Mouse (Mus musculus) urinary bladder, postnatal 25 days (tissue): ENCODE data around the gene Grb14.

Experiments used
- DNase-seq: peaks from one replicate; pipeline ENCODE4 v3.0.0; 2022; ENCODE audit warnings: low spot score

The Grb14 gene

DNA sequence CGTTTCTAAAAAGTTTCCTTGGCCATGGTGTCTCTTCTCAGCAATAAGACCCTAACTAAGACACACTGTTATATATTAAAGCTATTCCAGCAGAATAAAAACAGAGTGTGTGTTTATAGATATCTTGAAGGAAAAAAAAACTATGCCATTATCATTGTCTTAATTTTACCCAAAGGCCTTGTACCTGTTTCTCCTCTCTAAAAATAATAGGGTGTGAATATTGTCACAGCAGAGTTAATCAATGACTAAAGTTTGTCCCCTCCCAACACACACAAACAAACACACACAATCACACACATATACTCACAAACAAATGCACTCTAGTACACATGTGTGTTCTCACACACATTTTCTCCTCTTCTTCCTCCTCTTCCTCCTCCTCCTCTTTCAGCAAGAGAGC, at the start of gene Grb14:
TSS of gene Grb14 (minus strand) at position 101 of the 400 bp plus-strand sequence.
- DNase-seq, result no peak

DNA sequence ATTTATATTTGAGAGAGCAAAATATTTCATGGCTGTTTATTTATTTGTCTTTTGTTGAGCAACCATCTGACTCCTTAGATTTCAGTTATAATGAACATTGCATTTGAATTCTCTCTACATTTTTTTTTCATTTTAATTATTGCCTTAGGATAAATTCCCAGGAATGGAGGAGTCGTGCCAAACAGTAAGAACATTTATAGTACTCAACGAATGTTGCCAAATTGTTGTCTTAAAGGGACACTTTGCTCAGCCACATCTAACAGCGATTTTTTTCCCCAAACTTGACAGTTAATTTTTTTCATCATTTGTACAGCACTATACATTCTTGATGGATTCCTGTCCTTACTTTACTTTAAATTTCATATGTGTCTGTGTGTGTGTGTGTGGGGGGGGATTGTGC, 47.4 kb upstream of the Grb14 start:
- DNase-seq, result no peak

DNA sequence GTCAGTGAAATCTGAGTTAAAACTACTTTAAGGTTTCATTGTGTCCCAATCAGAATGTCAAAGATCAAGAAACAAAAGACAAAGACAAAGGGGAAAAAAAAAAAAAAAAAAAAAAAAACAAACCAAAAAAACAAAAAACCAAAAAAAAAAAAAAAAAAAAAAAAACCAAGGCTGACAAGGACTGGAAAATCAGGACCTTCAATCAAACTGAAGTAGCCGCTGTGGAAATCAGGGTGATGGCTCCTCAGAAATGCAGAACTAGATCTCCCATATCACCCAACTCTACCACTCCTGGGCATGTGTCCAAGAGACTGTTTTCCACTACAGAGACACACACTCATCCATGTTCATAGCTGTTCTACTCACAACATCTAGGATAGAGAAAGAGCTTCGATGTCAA, 29.0 kb upstream of the Grb14 start:
- DNase-seq, result no peak

DNA sequence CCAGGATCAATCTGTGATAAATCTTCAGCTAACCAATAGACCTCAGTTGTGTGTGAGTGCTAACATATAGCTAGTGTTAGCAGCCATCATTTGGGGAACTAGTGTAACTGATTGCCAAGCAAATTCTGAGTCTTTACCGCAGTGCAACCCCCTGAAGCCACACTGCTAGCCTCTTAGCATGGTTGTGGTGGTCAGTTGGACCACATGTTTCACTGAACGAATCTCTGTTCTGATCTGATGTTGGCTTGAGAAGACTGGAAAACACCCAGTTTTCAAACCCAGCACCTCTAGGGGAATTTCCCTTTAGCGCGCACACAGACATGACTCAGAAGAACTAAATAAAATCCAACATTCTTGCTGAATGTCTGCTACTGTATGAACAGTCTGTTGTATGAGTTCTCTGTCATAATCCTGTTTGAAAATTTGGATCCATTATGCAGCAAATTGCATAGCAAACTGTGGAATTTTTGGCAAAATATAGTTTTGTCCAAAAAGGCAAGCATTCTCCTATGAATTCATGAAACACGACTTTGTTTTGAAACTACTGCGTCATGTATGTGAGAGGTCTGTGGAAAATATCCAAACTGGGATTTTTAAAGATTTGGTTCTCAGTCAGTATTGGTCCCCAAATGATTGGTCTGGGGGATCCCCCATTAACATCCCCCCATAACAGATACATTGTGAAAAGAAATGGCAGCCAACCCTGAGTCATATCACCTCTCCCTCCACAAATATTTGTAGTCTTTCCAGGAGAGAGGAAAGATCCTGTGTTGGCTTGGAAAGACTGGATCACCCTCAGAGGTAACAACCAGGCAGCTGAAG, 27.6 kb upstream of the Grb14 start:
- no peak for DNase-seq

DNA sequence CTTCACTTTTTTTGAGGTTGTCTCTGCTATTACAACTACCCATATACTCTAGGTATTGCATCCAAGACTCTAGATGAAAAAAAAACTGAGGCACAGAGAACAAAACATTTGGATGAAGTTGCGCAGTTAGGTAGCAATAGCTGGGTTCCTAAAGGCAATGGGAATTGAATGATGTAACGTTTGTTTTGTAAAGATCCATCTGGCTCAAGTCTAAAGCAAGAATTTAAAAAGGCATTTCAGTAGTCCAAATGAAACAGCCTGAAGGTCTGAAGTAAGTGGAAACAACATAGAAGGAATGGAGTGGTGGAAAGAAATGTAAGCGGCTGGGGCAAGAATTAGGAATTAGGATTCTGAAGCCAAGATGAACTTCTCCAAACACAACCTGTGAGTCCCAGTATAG, 26.0 kb upstream of the Grb14 start:
- no peak for DNase-seq

DNA sequence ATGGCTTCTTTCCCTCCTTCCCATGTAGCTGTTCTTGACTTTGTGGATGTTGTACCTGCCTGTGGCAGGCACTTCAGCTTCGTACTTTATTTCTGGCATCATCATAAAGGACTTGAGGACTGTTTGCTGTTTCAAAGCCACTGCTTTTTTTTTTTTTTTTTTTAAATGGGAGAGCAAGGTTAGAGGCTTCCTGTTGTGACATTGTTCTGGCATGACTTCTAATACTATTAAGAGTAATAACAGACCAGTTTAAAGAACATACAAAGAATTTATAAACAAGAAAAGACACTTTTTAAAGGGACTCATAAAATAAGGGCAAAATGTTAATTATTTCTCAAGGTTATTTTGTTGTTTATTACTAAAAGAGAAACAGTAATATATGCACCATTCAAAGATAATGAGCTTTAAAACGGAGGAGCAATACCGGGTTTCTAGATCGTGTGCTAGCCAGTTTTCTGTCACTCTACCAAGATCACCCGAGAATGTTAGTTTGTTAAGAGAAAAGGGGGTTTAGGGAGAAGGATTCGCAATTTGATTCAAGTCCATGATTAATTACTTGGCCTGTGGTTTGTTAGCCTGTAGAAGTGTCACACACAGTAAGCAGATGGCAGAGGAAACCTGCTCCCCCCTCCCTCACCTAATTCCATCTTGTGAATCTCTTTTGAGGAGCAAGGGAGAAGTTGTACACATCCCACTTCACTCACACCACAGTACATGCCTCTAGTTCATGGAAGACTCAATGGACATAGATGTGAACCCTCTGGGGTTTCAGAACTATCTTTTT, 23.6 kb upstream of the Grb14 start:
- DNase-seq, result no peak

DNA sequence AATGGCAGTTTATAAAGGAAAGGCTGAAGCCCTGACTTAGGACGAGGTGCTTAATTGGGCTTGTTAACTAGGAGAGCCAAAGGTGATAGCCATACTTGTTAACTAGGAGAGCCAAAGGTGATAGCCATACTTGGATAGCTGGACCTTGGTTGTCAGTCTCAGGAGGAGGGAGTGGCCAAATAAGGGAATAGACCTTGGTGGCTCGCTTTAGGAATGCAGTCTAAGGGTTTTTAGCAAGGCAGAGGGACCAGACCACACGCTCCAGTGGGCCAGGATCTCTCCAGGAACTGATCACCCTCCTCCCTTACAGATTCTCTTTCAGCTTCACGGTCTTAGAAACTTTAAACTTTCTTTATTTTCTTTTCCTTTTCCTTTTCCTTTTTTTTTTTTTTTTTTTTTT, 13.4 kb upstream of the Grb14 start:
- no peak for DNase-seq

DNA sequence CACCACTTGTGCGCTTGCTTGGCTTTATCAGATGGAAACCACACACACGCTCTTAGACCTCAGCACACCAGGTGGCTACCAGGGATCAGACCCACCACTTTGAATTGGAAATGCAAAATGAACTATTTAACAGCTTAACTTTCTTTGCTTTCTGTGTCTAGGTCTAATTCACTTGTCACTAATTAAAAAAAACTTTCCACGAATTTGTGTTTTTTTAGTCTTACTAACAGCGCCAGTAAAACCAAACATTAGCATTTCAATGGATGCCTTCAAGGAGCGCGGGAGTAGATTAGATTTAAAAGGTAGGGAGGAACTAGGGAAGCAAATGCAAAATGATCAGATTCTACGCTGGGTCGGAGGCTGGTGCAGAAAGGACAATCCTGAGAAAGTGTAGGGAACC, 12.8 kb upstream of the Grb14 start:
- DNase-seq, result no peak

DNA sequence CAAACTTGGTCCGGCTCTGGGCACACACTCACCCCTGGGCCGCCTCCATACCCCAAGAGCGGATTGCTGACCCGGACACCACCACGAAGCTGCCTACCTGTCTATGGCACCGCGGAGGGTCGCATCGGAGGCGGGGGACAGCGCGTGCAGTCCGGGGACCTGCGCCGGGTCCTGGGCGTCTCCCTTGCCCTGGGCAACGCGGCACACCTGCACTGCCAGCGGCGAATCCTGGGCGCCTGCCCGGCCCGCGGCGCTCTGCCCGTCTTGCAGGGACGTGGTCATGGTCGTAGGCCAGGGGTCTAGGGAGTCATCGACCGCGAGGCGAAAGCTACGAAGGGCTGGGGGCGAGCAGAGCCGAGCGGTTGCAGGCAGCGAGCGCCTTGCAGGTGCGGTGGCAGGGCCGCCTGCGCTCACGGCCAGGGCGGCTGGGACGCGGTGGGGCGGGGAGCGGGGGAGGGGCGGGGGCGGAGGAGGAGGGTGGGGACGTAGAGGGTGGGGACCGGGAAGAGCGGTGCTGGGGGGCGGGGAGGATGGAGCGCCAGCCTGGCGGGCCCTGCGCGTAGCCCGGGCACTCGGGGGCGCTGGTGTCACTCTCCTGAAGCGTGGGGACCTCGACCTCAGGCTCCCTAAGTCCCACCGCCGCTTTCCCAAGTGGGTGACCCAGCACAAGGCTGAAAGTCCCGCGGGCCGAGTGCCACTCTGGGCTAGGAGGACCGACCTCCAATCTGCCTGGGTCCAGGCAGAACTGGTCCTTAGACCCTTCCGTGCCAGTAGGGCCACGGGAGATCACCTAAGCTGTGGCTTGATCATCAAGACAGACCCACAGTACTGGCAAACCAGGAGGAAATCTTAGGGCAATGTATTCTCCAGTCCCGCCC, 2.2 kb downstream of the Grb14 start:
- peak; percentile 32 for DNase-seq

DNA sequence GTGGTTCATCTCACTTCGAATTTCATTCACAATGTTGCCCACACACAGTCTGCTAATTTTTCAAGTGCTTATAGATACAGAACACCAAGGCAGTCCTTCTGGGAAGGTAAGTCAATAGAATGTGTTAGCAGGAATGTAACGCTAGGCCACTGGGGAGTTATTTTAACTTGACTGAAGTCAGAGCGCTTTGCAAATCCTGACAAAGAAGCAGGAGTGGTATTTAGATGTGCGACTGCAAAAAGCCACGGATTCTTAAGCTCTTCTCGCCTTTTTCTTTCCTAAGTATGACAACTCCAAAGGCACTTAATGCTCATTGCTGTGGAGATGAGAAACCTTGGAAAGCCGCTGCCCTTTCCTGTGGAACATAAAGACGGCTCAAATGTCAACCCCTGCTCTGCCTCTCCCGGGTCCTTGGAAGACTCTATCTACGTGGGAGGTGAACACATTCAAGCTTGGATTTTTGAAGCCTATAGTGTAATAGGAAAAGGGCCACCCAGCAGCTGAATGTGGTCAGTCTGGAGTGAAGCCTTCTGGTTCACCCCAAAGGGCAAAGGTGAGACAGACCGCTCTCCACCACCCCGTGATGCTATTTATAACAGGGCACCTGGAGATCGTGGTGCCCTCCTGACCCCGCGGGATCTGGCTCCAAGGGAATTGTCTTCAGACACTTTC, 3.0 kb downstream of the Grb14 start:
- peak; percentile 4 for DNase-seq

DNA sequence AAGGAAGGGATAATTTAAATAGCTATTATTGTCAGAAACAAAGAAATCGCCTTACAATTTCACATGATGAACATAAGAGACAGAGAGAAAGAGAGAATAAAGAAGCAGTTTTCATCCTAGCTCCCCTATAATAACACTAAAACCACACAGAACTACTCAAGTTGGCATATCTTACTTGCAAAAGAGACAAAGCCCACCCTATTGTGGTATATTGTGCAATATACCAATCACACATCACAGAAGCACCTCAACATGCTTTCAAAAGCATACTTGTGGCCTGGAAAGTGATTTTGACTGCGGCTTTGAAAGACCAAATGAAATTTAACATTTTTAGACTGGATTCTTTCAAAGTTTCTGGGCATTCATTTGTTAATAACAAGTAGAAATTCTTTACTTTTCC, 7.4 kb downstream of the Grb14 start:
- DNase-seq, result no peak

DNA sequence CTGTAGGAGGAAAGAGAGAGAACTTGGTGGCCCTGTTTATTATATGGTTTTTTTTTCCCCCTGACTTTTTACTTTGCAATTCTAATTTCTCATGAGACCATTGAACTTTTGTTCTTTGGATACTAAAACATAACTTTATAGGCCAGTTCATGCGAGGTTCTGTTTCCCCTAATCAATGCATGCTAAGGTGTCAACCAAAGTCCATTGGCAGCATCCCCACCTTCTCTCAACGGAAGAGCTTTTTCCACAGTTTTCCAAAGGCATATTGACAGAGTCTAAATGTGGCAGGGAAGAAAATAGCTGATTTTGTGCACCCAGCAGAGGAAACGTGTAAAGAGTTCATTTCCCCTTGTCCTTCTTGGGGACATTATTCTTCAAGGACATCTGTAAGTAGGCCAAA, 10.2 kb downstream of the Grb14 start:
- no peak for DNase-seq

DNA sequence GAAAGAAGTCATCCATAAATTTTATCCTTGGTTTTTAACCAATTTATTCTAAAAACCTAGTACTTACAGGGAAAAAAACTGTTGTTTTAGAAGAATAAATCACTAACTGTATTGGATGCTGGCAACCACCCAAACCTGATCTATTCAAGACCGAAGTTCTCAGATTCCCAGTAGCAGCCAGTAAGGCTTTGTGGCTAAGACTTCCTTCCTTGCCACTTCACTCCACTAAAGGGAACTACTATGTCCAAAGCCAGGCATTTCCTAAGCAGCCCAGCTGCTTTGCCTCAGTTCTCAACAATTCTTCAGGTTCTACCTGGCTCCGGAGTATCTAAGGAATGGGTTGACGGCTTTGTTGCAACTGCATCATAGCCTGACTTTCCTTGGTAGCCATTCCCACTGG, 14.7 kb downstream of the Grb14 start:
- no peak for DNase-seq

DNA sequence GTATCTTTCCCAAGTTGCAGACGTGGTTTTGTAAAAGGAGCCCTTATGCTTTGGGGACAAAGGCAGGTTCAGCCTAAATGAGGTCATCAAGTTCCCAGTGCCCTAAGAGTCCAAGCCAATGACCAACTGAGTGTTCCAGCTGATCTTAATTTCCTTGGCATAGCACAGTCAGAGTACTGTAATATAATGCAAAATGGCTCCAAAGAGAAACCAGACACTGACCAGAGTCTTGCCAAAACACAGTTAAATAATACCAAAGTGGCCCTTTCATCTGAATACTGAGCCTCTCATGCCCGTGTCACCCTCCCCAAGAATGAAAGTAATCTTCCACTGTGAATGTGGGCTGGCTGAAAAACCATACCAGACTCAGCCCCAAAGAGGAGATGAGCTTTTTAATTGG, 17.4 kb downstream of the Grb14 start:
- DNase-seq, result no peak

DNA sequence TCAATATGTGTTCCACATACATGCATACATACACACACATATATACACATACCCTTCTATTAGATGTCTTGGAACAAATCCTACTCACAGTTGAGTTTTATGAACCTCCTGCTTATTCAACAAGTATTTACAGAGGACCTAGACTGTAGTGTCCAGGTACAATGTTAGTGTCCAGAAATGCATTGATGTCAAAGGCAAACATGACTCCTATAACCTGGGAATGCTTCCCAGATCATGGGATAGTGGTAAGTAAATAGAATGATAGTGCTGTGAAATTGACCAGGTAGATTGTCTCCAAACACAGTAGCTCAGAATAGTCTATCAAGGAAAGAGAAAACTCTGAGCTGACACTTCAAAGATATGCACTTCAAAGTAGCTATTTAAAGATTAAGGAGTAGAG, 19.7 kb downstream of the Grb14 start:
- no peak for DNase-seq

DNA sequence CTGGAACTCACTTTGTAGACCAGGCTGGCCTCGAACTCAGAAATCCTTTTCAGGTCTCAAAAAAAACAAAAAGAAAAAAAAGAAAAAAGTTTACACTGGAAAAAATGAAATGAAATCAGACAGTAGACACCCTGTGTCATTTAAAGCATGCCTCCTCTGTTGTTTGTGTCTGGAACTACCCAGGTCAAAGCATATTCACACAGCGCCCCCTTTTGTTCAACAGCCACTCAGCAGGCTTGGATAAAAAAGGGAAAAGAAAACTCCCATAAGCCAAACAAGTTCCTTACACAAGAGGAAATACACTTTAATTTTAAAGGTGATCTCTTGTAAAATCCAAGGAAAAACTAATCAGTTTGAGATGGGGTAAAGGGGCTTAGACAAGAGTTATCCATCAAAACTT, 21.4 kb downstream of the Grb14 start:
- DNase-seq, result no peak

DNA sequence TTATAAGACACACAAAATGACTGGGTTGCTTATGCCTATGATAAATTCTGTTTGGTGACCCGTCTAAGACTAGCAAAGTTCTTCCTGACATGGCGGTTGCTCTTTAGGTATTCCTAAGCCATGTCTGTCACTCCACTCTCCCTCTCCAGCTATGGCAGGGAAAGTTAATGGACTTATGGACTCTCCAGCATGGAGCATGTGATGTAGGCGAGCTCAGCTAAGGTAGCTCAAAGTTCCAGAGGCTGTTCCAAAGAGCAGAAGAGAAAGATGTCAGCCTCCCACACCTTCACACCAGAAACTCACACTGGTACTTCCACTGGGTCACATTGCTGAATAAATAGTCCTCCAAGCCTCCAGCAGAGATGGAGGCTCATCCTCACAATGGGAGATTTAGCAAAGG, 22.2 kb downstream of the Grb14 start:
- DNase-seq, result no peak

DNA sequence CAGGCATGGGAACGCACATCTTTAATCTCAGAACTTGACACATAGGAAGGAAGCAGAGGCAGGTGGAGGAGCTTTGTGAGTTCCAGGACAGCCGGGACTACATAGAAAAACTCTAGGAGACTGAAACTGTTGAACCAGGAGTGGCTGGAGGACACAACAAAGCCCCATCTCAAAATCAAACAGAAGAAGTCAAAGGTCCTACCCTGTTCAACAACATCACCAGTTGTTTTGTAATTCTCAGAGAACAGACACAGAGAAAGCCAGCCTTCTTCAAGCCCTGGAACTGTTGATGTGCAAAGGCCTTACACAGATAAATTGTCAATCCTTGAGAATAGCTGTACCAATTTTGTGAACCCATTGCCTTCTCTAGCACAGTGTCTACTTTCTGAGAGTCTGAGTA, 29.7 kb downstream of the Grb14 start:
- DNase-seq, result no peak

DNA sequence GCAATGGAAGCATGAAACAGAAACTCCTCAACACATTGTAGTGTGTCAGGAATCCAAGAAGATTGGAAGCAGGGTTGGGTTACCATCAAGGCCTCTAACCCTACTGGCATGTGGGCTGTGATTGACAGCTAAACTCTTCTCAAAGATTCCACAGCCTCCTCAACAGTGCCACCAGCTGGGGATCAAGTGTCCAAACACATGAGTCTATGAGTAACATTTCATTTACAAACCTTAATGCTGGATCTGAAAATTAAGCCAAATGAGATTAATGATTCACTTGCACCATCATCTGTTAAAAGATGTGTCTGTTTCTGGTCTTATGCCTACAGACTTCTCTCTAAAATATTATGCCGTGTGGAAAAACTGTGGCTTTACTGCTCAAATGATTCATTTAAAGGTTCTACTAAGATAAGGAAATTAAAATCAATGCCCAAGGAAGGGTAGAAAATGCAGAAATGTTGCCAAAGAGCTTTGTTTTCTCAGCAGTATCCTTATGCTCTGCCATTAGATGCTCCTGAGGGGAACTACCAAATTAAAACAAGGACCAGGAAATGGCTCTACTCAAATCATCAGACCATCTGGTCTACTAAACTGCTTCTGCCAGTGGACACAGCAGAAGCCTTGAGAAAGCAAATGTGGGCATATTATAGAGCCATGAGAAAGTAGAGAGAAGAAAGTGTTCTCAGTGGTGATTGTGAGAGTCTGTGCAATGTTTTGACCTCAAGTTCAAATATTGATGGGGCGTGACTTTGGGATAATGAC, 35.2 kb downstream of the Grb14 start:
- DNase-seq, result no peak

DNA sequence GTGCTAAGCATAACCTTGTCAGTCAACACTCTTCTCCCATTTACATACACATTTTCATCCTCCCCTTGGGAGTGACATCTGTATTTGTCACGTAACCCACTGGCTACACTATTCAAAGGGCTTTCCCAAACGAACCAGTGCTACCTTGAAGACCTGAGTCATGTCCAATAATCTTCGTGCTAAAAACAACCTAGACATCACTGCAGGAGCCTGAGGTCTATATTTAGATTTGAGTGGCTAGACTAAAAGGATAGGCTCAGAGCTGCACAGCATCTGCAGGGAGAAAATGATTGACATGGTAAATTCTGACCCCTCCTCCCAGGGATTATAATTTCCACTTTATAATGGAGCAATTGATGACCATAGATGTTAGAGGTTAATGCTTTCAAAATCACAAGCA, 37.0 kb downstream of the Grb14 start:
- no peak for DNase-seq

DNA sequence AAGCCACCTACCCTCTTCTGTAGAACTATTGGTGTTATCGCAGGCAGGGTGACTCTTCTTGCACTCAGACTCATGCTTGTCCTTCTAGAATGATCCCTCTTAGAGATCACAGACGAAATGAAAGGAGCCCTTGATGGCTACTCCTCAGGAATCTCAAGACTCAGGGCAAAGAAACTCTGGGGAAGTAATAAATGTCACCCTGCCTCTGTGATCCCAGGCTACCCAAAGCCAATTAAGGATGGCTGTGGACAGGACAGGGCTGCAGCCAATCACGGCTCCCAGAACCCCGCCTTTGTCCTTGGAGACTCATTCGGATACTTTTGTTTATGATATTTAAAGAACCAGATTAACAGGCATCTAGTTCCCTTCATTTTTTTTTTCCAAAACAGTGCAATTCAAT, 49.2 kb downstream of the Grb14 start:
- no peak for DNase-seq
